Mouse (Mus musculus): ENCODE data around the gene Zfp91. TPM values are rescaled to one million over a fixed set of nuclear protein-coding genes. Genes with fewer than 3 reads are reported as not detected.
"Not testable (repeated sequence)": the region's sequence is repeated elsewhere in the genome, so short reads cannot be mapped to it uniquely, and the experiment has no call there.

Zfp91 gene
- polyA plus RNA-seq, 1 experiment from 2014 or later, result 11.0 TPM

- ATAC-seq, result no peak
- Histone ChIP-seq H3K4me1 (ENCODE audit: control insufficient read depth, insufficient read depth, low read length) (no peaks in the 10 kb centered on the region), H3K36me3 (ENCODE audit: control insufficient read depth, insufficient read depth, low read length) (no peaks in the 10 kb centered on the region), H3K27ac (ENCODE audit: low read length) (no peak overlapping the region), H3K4me3 (ENCODE audit: low read depth, low read length) (no peak overlapping the region), H3K9ac (ENCODE audit: low read depth, low read length) (no peak overlapping the region), H3K9me3 (replicated peaks; ENCODE audit: control insufficient read depth, low read length, poor library complexity, severe bottlenecking) (no peaks in the 10 kb centered on the region), H3K4me2 (ENCODE audit: low read length) (no peak overlapping the region), H3K27me3 (ENCODE audit: control insufficient read depth, insufficient read depth, low read depth, low read length) (no peaks in the 10 kb centered on the region)
- 59% methylated on average over 2 of the region's 3 CpGs for WGBS
Measured at GRCm38 (mm10) chr19:12722308-12722707, 73.6 kb downstream of the Zfp91 start.

- not testable (repeated sequence) for H3K27ac ChIP-seq (ENCODE audit: low read length); H3K36me3 ChIP-seq (ENCODE audit: control insufficient read depth, insufficient read depth, low read length); H3K4me2 ChIP-seq (ENCODE audit: low read length); H3K9me3 ChIP-seq (replicated peaks; ENCODE audit: control insufficient read depth, low read length, poor library complexity, severe bottlenecking); H3K4me3 ChIP-seq (ENCODE audit: low read depth, low read length); H3K9ac ChIP-seq (ENCODE audit: low read depth, low read length); ATAC-seq; H3K27me3 ChIP-seq (ENCODE audit: control insufficient read depth, insufficient read depth, low read depth, low read length); H3K4me1 ChIP-seq (ENCODE audit: control insufficient read depth, insufficient read depth, low read length)
- WGBS, result 93% methylated on average over 7 of the region's 7 CpGs
Measured at GRCm38 (mm10) chr19:12721596-12721995, 74.3 kb downstream of the Zfp91 start.

- ATAC-seq; H3K4me1 ChIP-seq (ENCODE audit: control insufficient read depth, insufficient read depth, low read length); H3K27ac ChIP-seq (ENCODE audit: low read length); H3K4me3 ChIP-seq (ENCODE audit: low read depth, low read length); H3K36me3 ChIP-seq (ENCODE audit: control insufficient read depth, insufficient read depth, low read length); H3K9ac ChIP-seq (ENCODE audit: low read depth, low read length); H3K9me3 ChIP-seq (replicated peaks; ENCODE audit: control insufficient read depth, low read length, poor library complexity, severe bottlenecking); H3K27me3 ChIP-seq (ENCODE audit: control insufficient read depth, insufficient read depth, low read depth, low read length); H3K4me2 ChIP-seq (ENCODE audit: low read length): not testable (repeated sequence)
- WGBS, result 90% methylated on average over 5 of the region's 5 CpGs
Measured at GRCm38 (mm10) chr19:12720919-12721318, 75.0 kb downstream of the Zfp91 start.

GRCm38 (mm10) chr19:12720463-12720862 is 75.5 kb downstream of the Zfp91 start:
- ATAC-seq, result no peak
- no peak overlapping the region for H3K4me2 ChIP-seq (ENCODE audit: low read length)
- no peaks in the 10 kb centered on the region for H3K27me3 ChIP-seq (ENCODE audit: control insufficient read depth, insufficient read depth, low read depth, low read length)
- no peak overlapping the region for H3K9ac ChIP-seq (ENCODE audit: low read depth, low read length)
- H3K36me3 ChIP-seq (ENCODE audit: control insufficient read depth, insufficient read depth, low read length), result no peaks in the 10 kb centered on the region
- H3K9me3 ChIP-seq (replicated peaks; ENCODE audit: control insufficient read depth, low read length, poor library complexity, severe bottlenecking), result no peaks in the 10 kb centered on the region
- no peak overlapping the region for H3K27ac ChIP-seq (ENCODE audit: low read length)
- H3K4me1 ChIP-seq (ENCODE audit: control insufficient read depth, insufficient read depth, low read length), result no peaks in the 10 kb centered on the region
- WGBS, result 75% methylated on average over 2 of the region's 2 CpGs
- H3K4me3 ChIP-seq (ENCODE audit: low read depth, low read length), result no peak overlapping the region

GRCm38 (mm10) chr19:12719189-12719588 is 76.7 kb downstream of the Zfp91 start:
- Histone ChIP-seq H3K9me3 (replicated peaks; ENCODE audit: control insufficient read depth, low read length, poor library complexity, severe bottlenecking) (no peaks in the 10 kb centered on the region), H3K27me3 (ENCODE audit: control insufficient read depth, insufficient read depth, low read depth, low read length) (no peaks in the 10 kb centered on the region), H3K4me1 (ENCODE audit: control insufficient read depth, insufficient read depth, low read length) (no peaks in the 10 kb centered on the region), H3K4me3 (ENCODE audit: low read depth, low read length) (no peak overlapping the region), H3K36me3 (ENCODE audit: control insufficient read depth, insufficient read depth, low read length) (no peaks in the 10 kb centered on the region), H3K4me2 (ENCODE audit: low read length) (no peak overlapping the region), H3K27ac (ENCODE audit: low read length) (no peak overlapping the region), H3K9ac (ENCODE audit: low read depth, low read length) (no peak overlapping the region)
- WGBS, result 84% methylated on average over 6 of the region's 6 CpGs
- ATAC-seq, result no peak

Other genes starting within 250 kb of the Zfp91 start
- gene Gm4952, start 196.2 kb downstream of the Zfp91 start, polyA plus RNA-seq (2015; fragmentation: Nextera tagmentation; extraction: Ambion mirVana), result 0.09 TPM in 1 of 2 replicates, not detected in the other
- gene Glyat, start 162.8 kb downstream of the Zfp91 start, polyA plus RNA-seq (2015; fragmentation: Nextera tagmentation; extraction: Ambion mirVana), result not detected in 2 replicates
- not detected in 2 replicates for gene Olfr1442, start 125.7 kb downstream of the Zfp91 start, polyA plus RNA-seq (2015; fragmentation: Nextera tagmentation; extraction: Ambion mirVana)
- not detected in 2 replicates for gene Olfr1443, start 118.0 kb downstream of the Zfp91 start, polyA plus RNA-seq (2015; fragmentation: Nextera tagmentation; extraction: Ambion mirVana)
- not detected in 2 replicates for gene Keg1, start 100.3 kb downstream of the Zfp91 start, polyA plus RNA-seq (2015; fragmentation: Nextera tagmentation; extraction: Ambion mirVana)
- 1.4 and 2.0 TPM in 2 replicates for gene Cntf, start 30.5 kb downstream of the Zfp91 start, polyA plus RNA-seq (2015; fragmentation: Nextera tagmentation; extraction: Ambion mirVana)
- 0.63 and 0.85 TPM in 2 replicates for gene Lpxn, start 67 bp upstream of the Zfp91 start, polyA plus RNA-seq (2015; fragmentation: Nextera tagmentation; extraction: Ambion mirVana)
- not detected in 2 replicates for gene Gm5244, start 50.6 kb upstream of the Zfp91 start, polyA plus RNA-seq (2015; fragmentation: Nextera tagmentation; extraction: Ambion mirVana)
- not detected in 2 replicates for gene Olfr1444, start 61.2 kb upstream of the Zfp91 start, polyA plus RNA-seq (2015; fragmentation: Nextera tagmentation; extraction: Ambion mirVana)
- not detected in 2 replicates for gene Olfr1445, start 87.7 kb upstream of the Zfp91 start, polyA plus RNA-seq (2015; fragmentation: Nextera tagmentation; extraction: Ambion mirVana)
- not detected in 2 replicates for gene Olfr1446, start 97.4 kb upstream of the Zfp91 start, polyA plus RNA-seq (2015; fragmentation: Nextera tagmentation; extraction: Ambion mirVana)
- not detected in 2 replicates for gene Olfr1447, start 107.6 kb upstream of the Zfp91 start, polyA plus RNA-seq (2015; fragmentation: Nextera tagmentation; extraction: Ambion mirVana)
- not detected in 2 replicates for gene Olfr1448, start 128.3 kb upstream of the Zfp91 start, polyA plus RNA-seq (2015; fragmentation: Nextera tagmentation; extraction: Ambion mirVana)
- not detected in 2 replicates for gene Olfr1449, start 134.7 kb upstream of the Zfp91 start, polyA plus RNA-seq (2015; fragmentation: Nextera tagmentation; extraction: Ambion mirVana)
- gene Olfr1450, start 154.1 kb upstream of the Zfp91 start, polyA plus RNA-seq (2015; fragmentation: Nextera tagmentation; extraction: Ambion mirVana), result not detected in 2 replicates
- gene Olfr1451, start 198.9 kb upstream of the Zfp91 start, polyA plus RNA-seq (2015; fragmentation: Nextera tagmentation; extraction: Ambion mirVana), result not detected in 2 replicates
- not detected in 2 replicates for gene Olfr1453, start 232.2 kb upstream of the Zfp91 start, polyA plus RNA-seq (2015; fragmentation: Nextera tagmentation; extraction: Ambion mirVana)

Measured in midbrain, embryonic 16.5 days (tissue).